Mouse (Mus musculus): Measurements from ENCODE around the gene Fbxo8. TPM values are rescaled to one million over a fixed set of nuclear protein-coding genes. Genes with fewer than 3 reads are reported as not detected.

The Fbxo8 gene
- total and polyA plus RNA-seq, 3 experiments: 17.0 to 28.8 TPM; not detected in 1

- no peaks in the 10 kb centered on the region for H3K9me3 ChIP-seq (replicated peaks; ENCODE audit: insufficient read depth, low read length)
- no peaks in the 10 kb centered on the region for H3K79me2 ChIP-seq (ENCODE audit: control insufficient read depth, insufficient read depth, low read length, poor library complexity)
- no peaks in the 10 kb centered on the region for H3K4me1 ChIP-seq (ENCODE audit: control insufficient read depth in 1 of 2, insufficient read depth in 2 of 2, low read length in 2 of 2)
- H3K9ac ChIP-seq (ENCODE audit: control insufficient read depth, low read depth, low read length, poor library complexity, severe bottlenecking): no peak overlapping the region
- TF ChIP-seq USF2 (IDR thresholded peaks at IDR 0.05; ENCODE audit: borderline replicate concordance in 1 of 2, insufficient read depth in 1 of 2, low read depth in 1 of 2, low read length in 2 of 2) (no peak), CHD1 (IDR thresholded peaks at IDR 0.05; ENCODE audit: low read depth, low read length) (no peak), NRF1 (IDR thresholded peaks at IDR 0.05; ENCODE audit: insufficient read depth, low read depth, low read length, poor library complexity, severe bottlenecking) (no peak), MAZ (IDR thresholded peaks at IDR 0.05; ENCODE audit: low read depth, low read length) (no peak), UBTF (IDR thresholded peaks at IDR 0.05; ENCODE audit: borderline replicate concordance, insufficient read depth, low read depth, low read length) (no peak), CTCF (IDR thresholded peaks at IDR 0.05 in 2 of 3, conservative IDR thresholded peaks at IDR 0.05 in 1 of 3; ENCODE audit: control insufficient read depth in 1 of 3, insufficient read depth in 1 of 3, low read depth in 2 of 3, low read length in 3 of 3, poor library complexity in 1 of 3, severe bottlenecking in 1 of 3) (no peak), MAX (IDR thresholded peaks at IDR 0.05; ENCODE audit: low read length) (no peak), ETS1 (IDR thresholded peaks at IDR 0.05; ENCODE audit: low read depth, low read length) (no peak), JUND (IDR thresholded peaks at IDR 0.05; ENCODE audit: low read depth, low read length) (no peak), SMC3 (IDR thresholded peaks at IDR 0.05; ENCODE audit: low read depth, low read length) (no peak), EP300 (IDR thresholded peaks at IDR 0.05; ENCODE audit: low read depth in 1 of 2, low read length in 2 of 2) (no peak), BHLHE40 (IDR thresholded peaks at IDR 0.05; ENCODE audit: borderline replicate concordance, low read depth, low read length) (no peak), GATA1 (IDR thresholded peaks at IDR 0.05; ENCODE audit: low read depth, low read length) (no peak), ELF1 (IDR thresholded peaks at IDR 0.05; ENCODE audit: low read depth, low read length) (no peak), ZNF384 (IDR thresholded peaks at IDR 0.05; ENCODE audit: low read depth, low read length) (no peak), MEF2A (IDR thresholded peaks at IDR 0.05; ENCODE audit: extremely low read depth, insufficient replicate concordance, low read depth, low read length, poor library complexity, severe bottlenecking) (no peak), TBP (IDR thresholded peaks at IDR 0.05; ENCODE audit: low read depth, low read length) (no peak), HCFC1 (IDR thresholded peaks at IDR 0.05; ENCODE audit: low read depth, low read length) (no peak)
- H3K36me3 ChIP-seq (ENCODE audit: control insufficient read depth in 1 of 2, insufficient read depth in 2 of 2, low read length in 2 of 2): no peaks in the 10 kb centered on the region
- H3K27me3 ChIP-seq (ENCODE audit: control insufficient read depth in 1 of 2, insufficient read depth in 2 of 2, low read length in 2 of 2): peaks cover 0 to 6% of the 10 kb centered on the region in 2 experiments; a peak in 3 of 4 replicates
- no peak overlapping the region for H3K27ac ChIP-seq (ENCODE audit: control insufficient read depth, low read depth, low read length)
- H3K4me3 ChIP-seq (ENCODE audit: control insufficient read depth in 1 of 2, insufficient read depth in 1 of 2, low read depth in 2 of 2, low read length in 2 of 2): no peak overlapping the region
- no peak for DNase-seq (ENCODE audit: low read depth, low spot score)
Observed at GRCm38 (mm10) chr8:56629160-56629559, 78.3 kb downstream of the Fbxo8 start.

GRCm38 (mm10) chr8:56639277-56639676 lies 88.4 kb downstream of the Fbxo8 start:
- no peaks in the 10 kb centered on the region for H3K36me3 ChIP-seq (ENCODE audit: control insufficient read depth in 1 of 2, insufficient read depth in 2 of 2, low read length in 2 of 2)
- H3K27ac ChIP-seq (ENCODE audit: control insufficient read depth, low read depth, low read length): no peak overlapping the region
- H3K9ac ChIP-seq (ENCODE audit: control insufficient read depth, low read depth, low read length, poor library complexity, severe bottlenecking): no peak overlapping the region
- no peaks in the 10 kb centered on the region for H3K79me2 ChIP-seq (ENCODE audit: control insufficient read depth, insufficient read depth, low read length, poor library complexity)
- TF ChIP-seq TAL1 (IDR thresholded peaks at IDR 0.05; ENCODE audit: low read length): no peak
- no peaks in the 10 kb centered on the region for H3K4me1 ChIP-seq (ENCODE audit: control insufficient read depth in 1 of 2, insufficient read depth in 2 of 2, low read length in 2 of 2)
- no peak for DNase-seq (ENCODE audit: low read depth, low spot score)
- no peak overlapping the region for H3K4me3 ChIP-seq (ENCODE audit: control insufficient read depth in 1 of 2, insufficient read depth in 1 of 2, low read depth in 2 of 2, low read length in 2 of 2)
- no peaks in the 10 kb centered on the region for H3K9me3 ChIP-seq (replicated peaks; ENCODE audit: insufficient read depth, low read length)
- no peaks in the 10 kb centered on the region; a peak in 2 of 4 replicates for H3K27me3 ChIP-seq (ENCODE audit: control insufficient read depth in 1 of 2, insufficient read depth in 2 of 2, low read length in 2 of 2)

Other genes with a start within 250 kb of the Fbxo8 start
- 22.7 and 28.0 TPM in 2 replicates for gene Cep44, start within 50 bp of the Fbxo8 start, total RNA-seq (2012; rRNA removed)
- 10 to 100 TPM in 1 of 2 experiments, not detected in 1; 18.6 TPM for gene Cep44, start within 50 bp of the Fbxo8 start, polyA plus RNA-seq (2012; ENCODE audit: insufficient read depth in 1 of 2, insufficient read length in 2 of 2, low read depth in 1 of 2, low replicate concordance in 2 of 2, missing spikeins in 1 of 2)